Mouse (Mus musculus) liver, postnatal 0 days (tissue): ENCODE results near the gene Adamts13. TPM values are rescaled to one million over a fixed set of nuclear protein-coding genes. Genes with fewer than 3 reads are reported as not detected.

Experiments used
- ATAC-seq: fragments of 200-750 bp; cut with Nextera tagmentation; 2 replicates; pipeline ENCODE4 v1.8.0; 2017; ENCODE audit warnings: mild to moderate bottlenecking, moderate library complexity
- DNase-seq: peaks from one replicate; pipeline ENCODE4 v3.0.0-alpha.2; 2016
- H3K27ac ChIP-seq: fragments of 300-500 bp; sonication (generic); 2 replicates; pipeline ENCODE4 v1.5.1; 2014; ENCODE audit warnings: antibody characterized with exemption, moderate library complexity, mild to moderate bottlenecking, low read depth
- H3K27me3 ChIP-seq: fragments of 300-500 bp; sonication (generic); 2 replicates; pipeline ENCODE4 v1.6.1; 2014; ENCODE audit warnings: low read length, control low read depth, mixed read lengths; ENCODE audit not compliant: insufficient read depth
- H3K36me3 ChIP-seq: fragments of 300-500 bp; sonication (generic); replicated peaks from 2 replicates; pipeline ENCODE4 v1.6.1; 2014; ENCODE audit warnings: mild to moderate bottlenecking, control low read depth, low read length, moderate library complexity, mixed read lengths; ENCODE audit not compliant: insufficient read depth
- H3K4me1 ChIP-seq: fragments of 300-500 bp; sonication (generic); 2 replicates; pipeline ENCODE4 v1.6.1; 2014; ENCODE audit warnings: antibody characterized with exemption, mild to moderate bottlenecking, control low read depth; ENCODE audit not compliant: insufficient read depth
- H3K4me2 ChIP-seq: fragments of 300-500 bp; sonication (generic); 2 replicates; pipeline ENCODE4 v1.6.1; 2014; ENCODE audit warnings: low read depth, mild to moderate bottlenecking, low read length, moderate library complexity, mixed read lengths
- H3K4me3 ChIP-seq: fragments of 300-500 bp; sonication (generic); 2 replicates; pipeline ENCODE4 v1.5.1; 2014; ENCODE audit warnings: low read depth, low read length
- H3K9ac ChIP-seq: fragments of 300-500 bp; sonication (generic); replicated peaks from 2 replicates; pipeline ENCODE4 v1.6.1; 2014; ENCODE audit warnings: mild to moderate bottlenecking, moderate library complexity
- H3K9me3 ChIP-seq: fragments of 300-500 bp; sonication (generic); 2 replicates; pipeline ENCODE4 v1.6.1; 2016; ENCODE audit warnings: mild to moderate bottlenecking, control low read depth, low read length, mixed read lengths
- CTCF ChIP-seq: sonication (generic); IDR thresholded peaks from 2 replicates; pipeline ENCODE4 v1.5.1; 2016; ENCODE audit warnings: antibody characterized with exemption, low read depth
- EP300 ChIP-seq: IDR thresholded peaks from 2 replicates; pipeline ENCODE4 v1.6.1; 2016; ENCODE audit warnings: antibody characterized with exemption, low read depth, mild to moderate bottlenecking
- WGBS: fragments of 180-500 bp; shearing (Covaris S2); extraction: QIAGEN DNeasy Blood & Tissue Kit; methylation state at CpG from one replicate; pipeline ENCODE4 v1.1.7; 2014; ENCODE audit not compliant: insufficient replicate concordance; 5-methylcytosine and 5-hydroxymethylcytosine counted together
- polyA plus RNA-seq: library from polyadenylated mRNA; unstranded; fragments of >200 nt; fragmentation: Nextera tagmentation; extraction: Ambion mirVana; gene quantifications from 2 replicates; pipeline ENCODE4 v1.2.1, GENCODE M21; 2015

Adamts13 gene
- polyA plus RNA-seq, 1 experiment from 2014 or later = 1.9 TPM

DNA sequence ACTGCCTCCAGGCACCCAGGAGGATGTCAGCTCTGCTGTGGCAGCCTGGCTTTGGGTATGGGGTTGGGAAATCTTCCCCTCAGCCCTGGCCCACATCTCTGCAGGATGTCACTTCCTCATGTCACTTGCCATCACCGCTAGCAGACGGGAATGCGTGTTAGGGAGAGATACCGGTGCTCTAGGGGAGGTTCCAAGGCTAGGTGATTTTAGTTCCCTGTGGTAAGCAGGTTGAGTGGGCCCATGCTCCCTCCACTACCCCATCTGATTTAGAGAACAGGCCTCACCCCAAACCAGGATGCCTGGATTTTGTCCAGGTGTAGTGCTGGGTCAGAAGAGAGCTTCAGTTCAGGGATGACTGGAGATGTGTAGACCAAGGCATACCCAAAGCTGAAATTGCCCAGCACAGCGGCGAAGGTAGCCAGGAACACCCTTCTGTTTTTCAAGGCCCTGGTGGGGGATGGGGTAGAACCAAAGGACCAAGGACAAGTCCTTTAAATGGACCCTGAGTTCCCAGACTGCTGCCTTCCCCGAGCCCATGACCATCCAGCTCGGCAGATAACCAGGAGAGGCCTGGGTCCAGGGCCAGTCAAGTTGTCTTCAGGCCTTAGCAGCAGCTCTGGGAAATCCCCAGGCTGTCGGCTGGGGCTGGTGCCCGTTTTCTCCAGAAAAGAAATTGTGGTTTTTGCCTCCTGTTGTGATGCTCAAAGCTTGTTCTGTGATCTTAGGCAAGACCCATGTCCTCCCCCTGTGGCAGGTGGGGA lies 53.8 kb downstream of the Adamts13 start:
- Histone ChIP-seq H3K36me3 (no peaks in the 10 kb centered on the region), H3K4me1 (peaks cover 21% of the 10 kb centered on the region), H3K9ac (no peak overlapping the region), H3K27ac (no peak overlapping the region), H3K27me3 (no peaks in the 10 kb centered on the region), H3K4me2 (peak overlapping the region; percentile 61), H3K4me3 (no peak overlapping the region), H3K9me3 (no peaks in the 10 kb centered on the region)
- TF ChIP-seq CTCF = no peak
- no peak for TF ChIP-seq EP300
- ATAC-seq = no peak
- no peak for DNase-seq
- WGBS = 52% methylated on average over 10 of the region's 10 CpGs

DNA sequence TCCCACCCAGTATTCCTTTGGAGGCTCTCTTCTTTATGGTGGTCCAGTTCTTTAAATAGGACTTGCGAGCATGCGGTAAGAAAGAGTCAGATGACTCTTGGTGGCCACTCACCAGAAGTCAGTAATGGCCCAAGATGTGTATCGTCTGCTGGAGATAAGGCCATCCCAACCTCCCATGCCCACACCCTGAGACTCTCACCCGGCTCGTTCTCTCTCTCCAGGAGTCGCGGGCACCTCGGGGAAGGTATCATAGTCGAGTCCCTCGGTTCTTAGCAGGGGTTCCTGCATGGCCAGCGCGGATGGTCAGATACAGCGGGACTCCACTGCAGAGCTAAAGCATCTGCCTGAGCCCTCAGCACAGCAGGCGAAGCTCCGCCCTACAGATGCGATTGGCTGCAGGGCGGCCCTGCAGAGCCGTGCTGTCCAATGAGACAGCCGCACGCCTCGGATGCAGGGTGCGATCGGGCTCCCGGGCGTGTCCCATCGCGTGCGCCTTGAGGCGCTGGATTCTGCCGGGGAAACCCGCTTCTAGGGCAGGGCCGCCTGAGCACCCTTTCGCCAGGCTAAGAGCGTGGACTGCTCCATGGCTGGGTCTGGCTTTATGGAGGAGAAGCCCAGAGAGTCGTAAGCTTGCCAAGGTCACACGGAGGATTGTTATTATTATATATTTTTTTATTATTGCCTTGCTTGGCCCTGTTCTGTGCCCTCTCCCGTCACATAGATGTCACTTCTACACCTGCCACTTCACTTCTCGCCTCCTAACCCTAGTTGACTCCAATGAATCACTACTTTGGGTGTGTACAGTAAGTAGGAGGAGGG lies 54.6 kb downstream of the Adamts13 start, which contains the start of gene Slc2a6:
TSS of gene Slc2a6 (minus strand) at position 381 of the 819 bp plus-strand sequence.
- no peak within 1 kb of the TSS for H3K9ac ChIP-seq
- peak within 1 kb of the TSS; percentile 61 for H3K4me2 ChIP-seq
- 4% methylated on average over 38 of the region's 38 CpGs for WGBS
- TF ChIP-seq EP300 = no peak
- H3K9me3 ChIP-seq = no peaks in the 10 kb centered on the region
- peaks cover 21% of the 10 kb centered on the region for H3K4me1 ChIP-seq
- H3K36me3 ChIP-seq = no peaks in the 10 kb centered on the region
- peak within 1 kb of the TSS; percentile 40; the same call in 1 of the 2 replicates for H3K27ac ChIP-seq
- no peaks in the 10 kb centered on the region for H3K27me3 ChIP-seq
- peak; percentile 85 for DNase-seq
- peak; percentile 87 for ATAC-seq
- peak within 1 kb of the TSS; percentile 11; the same call in 1 of the 2 replicates for H3K4me3 ChIP-seq

GRCm38 (mm10) chr2:27028437-27029015 lies 55.3 kb downstream of the Adamts13 start:
- H3K27me3 ChIP-seq = no peaks in the 10 kb centered on the region
- peak overlapping the region; percentile 40; the same call in 1 of the 2 replicates for H3K27ac ChIP-seq
- DNase-seq (no peak), ATAC-seq (no peak)
- no peak for TF ChIP-seq EP300
- TF ChIP-seq CTCF = no peak
- peak overlapping the region; percentile 61 for H3K4me2 ChIP-seq
- H3K36me3 ChIP-seq = no peaks in the 10 kb centered on the region
- 28% methylated on average over 4 of the region's 4 CpGs for WGBS
- peaks cover 21% of the 10 kb centered on the region for H3K4me1 ChIP-seq
- no peak overlapping the region for H3K9ac ChIP-seq
- H3K9me3 ChIP-seq = no peaks in the 10 kb centered on the region
- H3K4me3 ChIP-seq = peak overlapping the region; percentile 11; the same call in 1 of the 2 replicates

GRCm38 (mm10) chr2:27032361-27032760 lies 59.1 kb downstream of the Adamts13 start:
- ATAC-seq (no peak), DNase-seq (no peak)
- H3K27me3 ChIP-seq = no peaks in the 10 kb centered on the region
- no peak overlapping the region for H3K4me3 ChIP-seq
- H3K9ac ChIP-seq = no peak overlapping the region
- no peaks in the 10 kb centered on the region for H3K36me3 ChIP-seq
- H3K4me2 ChIP-seq = no peak overlapping the region
- peaks cover 10% of the 10 kb centered on the region; the same call in 1 of the 2 replicates for H3K4me1 ChIP-seq
- H3K9me3 ChIP-seq = no peaks in the 10 kb centered on the region
- WGBS = 59% methylated on average over 2 of the region's 2 CpGs
- peak; percentile 25 for TF ChIP-seq CTCF
- no peak for TF ChIP-seq EP300
- H3K27ac ChIP-seq = no peak overlapping the region

- ATAC-seq = no peak
- 47% methylated on average over 3 of the region's 3 CpGs for whole genome bisulfite sequencing
These were observed 62.8 kb downstream of the Adamts13 start for GRCm38 (mm10) chr2:27036003-27036402.

DNA sequence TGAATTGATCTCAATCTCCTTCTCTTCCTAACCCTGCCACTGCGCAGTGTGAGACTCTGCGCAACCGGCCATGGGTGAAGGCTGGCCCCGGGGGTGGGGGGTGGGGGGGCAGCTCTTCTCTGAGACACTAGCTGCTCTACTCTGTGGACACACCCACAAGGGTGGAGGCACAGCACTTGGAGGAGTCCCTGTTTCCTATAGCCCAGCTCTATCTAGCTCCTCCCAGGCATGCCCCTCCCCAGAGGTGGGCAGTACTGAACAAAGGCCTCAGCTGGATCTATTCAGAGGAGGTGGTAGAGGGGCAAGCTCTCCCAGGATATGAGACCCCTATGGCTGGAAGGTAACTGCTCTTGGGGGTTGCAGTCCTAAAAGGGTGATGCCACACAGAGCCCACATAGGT lies 63.8 kb downstream of the Adamts13 start:
- Histone ChIP-seq H3K27ac (no peak overlapping the region), H3K9ac (no peak overlapping the region), H3K4me3 (no peak overlapping the region), H3K36me3 (no peaks in the 10 kb centered on the region), H3K9me3 (no peaks in the 10 kb centered on the region), H3K4me1 (peaks cover 5% of the 10 kb centered on the region), H3K27me3 (no peaks in the 10 kb centered on the region), H3K4me2 (no peak overlapping the region)
- TF ChIP-seq EP300 = no peak
- no peak for TF ChIP-seq CTCF
- WGBS = 63% methylated on average over 4 of the region's 4 CpGs
- DNase-seq (no peak), ATAC-seq (no peak)

More at GRCm38 (mm10) chr2:27036003-27036402, 62.8 kb downstream of the Adamts13 start:
- Histone ChIP-seq H3K9ac (no peak overlapping the region), H3K36me3 (no peaks in the 10 kb centered on the region), H3K4me1 (no peaks in the 10 kb centered on the region), H3K4me3 (no peak overlapping the region), H3K27ac (no peak overlapping the region), H3K9me3 (no peaks in the 10 kb centered on the region), H3K4me2 (no peak overlapping the region), H3K27me3 (no peaks in the 10 kb centered on the region)
- no peak for DNase-seq
- TF ChIP-seq EP300 = no peak
- TF ChIP-seq CTCF = no peak
